Mouse (Mus musculus): ENCODE results near the gene Cyp3a41b.
"Not testable (repeated sequence)": the region's sequence is repeated elsewhere in the genome, so short reads cannot be mapped to it uniquely, and the experiment has no call there.

Gene Cyp3a41b

GRCm38 (mm10) chr5:145584630-145585029 lies at the start of gene Cyp3a41b:
TSS of gene Cyp3a41b (minus strand) at chr5:145584730.
- DNase-seq: not testable (repeated sequence)

DNA sequence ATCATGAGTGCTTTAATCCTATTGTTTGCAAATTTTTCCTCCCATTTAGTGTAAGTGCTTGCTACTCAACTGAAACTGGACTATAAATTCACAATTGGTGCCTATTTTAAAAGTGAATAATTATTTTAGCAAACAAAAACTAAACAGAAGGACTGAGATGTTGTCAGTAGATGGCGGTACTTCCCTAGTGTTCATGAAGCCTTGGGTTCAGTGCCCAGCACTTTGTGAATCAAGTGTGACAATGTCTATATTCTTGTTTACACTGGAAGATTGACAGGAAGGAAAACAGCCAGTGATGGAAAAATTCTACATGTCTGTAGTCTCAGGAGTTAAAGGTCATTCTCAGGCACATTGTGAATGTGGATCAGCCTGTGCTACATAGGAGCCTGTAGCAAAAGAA lies 47.8 kb upstream of the Cyp3a41b start:
- not testable (repeated sequence) for DNase-seq

DNA sequence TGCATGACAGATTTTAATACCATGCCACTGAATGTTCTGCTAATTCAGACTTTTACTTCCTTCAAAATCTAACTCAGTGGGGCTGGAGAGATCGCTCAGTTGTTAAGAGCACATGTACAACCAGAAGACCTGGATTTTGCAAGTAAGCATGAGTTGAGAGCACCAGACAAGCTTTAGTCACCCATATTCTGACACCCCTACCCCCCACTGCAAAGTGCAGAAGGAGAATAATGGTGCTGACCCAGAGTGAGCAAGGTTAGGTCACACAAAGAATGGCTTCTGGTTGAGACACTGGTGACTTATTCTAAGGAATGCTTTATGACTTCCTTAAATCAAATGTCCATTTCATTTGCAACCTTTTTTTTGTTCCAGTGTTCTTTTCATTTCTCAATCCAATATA lies 20.4 kb upstream of the Cyp3a41b start:
- not testable (repeated sequence) for DNase-seq

- not testable (repeated sequence) for DNase-seq
Measured at GRCm38 (mm10) chr5:145597851-145598250, 13.3 kb upstream of the Cyp3a41b start.

DNA sequence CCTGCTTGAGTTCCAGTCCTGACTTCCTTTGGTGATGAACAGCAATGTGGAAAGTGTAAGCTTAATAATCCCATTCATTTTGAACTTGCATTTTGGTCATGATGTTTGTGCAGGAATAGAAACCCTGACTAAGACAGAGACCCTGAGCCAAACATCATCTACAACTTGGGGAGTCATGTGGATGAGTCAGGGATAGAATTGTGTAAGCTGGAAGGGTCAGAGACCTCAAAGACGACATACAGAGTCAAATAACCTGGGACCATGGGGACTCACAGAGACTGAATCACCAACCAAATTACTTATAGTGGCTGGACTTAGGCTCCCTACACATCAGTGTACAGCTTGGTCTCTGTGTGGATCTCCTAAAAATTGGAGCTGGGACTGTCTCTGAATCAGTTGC lies 7.2 kb downstream of the Cyp3a41b start:
- DNase-seq: not testable (repeated sequence)

GRCm38 (mm10) chr5:145575660-145576059 lies 8.9 kb downstream of the Cyp3a41b start:
- not testable (repeated sequence) for DNase-seq

- DNase-seq: not testable (repeated sequence)
Measured at GRCm38 (mm10) chr5:145571922-145572321, 12.6 kb downstream of the Cyp3a41b start.
